Mouse (Mus musculus): ENCODE data around the gene 3110082J24Rik.

The 3110082J24Rik gene

GRCm38 (mm10) chr5:30118018-30118417 lies 12.1 kb upstream of the 3110082J24Rik start:
- DNase-seq (ENCODE audit: low spot score in 2 of 2) = no peak

DNA sequence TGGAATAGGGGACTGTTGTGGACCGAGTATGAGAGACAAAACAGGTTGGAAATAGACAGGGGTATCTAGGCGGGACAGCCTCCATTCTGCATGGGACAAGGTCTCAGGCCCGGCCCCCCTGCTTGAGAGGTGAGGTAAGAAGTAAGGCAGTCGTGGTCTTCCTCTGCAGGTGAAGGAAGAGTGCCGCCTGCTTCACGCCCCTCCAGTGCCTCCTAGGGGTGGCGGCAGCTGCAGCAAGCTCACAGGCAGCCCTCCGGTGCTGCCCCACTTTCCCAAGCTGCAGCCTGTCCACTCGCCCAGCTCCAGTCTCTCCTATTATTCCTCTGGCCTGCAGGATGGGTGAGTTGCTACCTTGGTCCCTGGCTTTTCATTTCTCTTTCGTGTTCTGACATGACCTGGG lies 9.8 kb upstream of the 3110082J24Rik start:
- no peak for DNase-seq (ENCODE audit: low spot score in 2 of 2)

- no peak for DNase-seq (ENCODE audit: low spot score in 2 of 2)
These were observed 8.9 kb upstream of the 3110082J24Rik start for GRCm38 (mm10) chr5:30114761-30115140.

GRCm38 (mm10) chr5:30113881-30114760 lies 8.2 kb upstream of the 3110082J24Rik start:
- peak; percentile 72 to 87 for DNase-seq (ENCODE audit: low spot score in 2 of 2)

GRCm38 (mm10) chr5:30112533-30113068 lies 6.7 kb upstream of the 3110082J24Rik start:
- DNase-seq (ENCODE audit: low spot score in 2 of 2) = no peak

DNA sequence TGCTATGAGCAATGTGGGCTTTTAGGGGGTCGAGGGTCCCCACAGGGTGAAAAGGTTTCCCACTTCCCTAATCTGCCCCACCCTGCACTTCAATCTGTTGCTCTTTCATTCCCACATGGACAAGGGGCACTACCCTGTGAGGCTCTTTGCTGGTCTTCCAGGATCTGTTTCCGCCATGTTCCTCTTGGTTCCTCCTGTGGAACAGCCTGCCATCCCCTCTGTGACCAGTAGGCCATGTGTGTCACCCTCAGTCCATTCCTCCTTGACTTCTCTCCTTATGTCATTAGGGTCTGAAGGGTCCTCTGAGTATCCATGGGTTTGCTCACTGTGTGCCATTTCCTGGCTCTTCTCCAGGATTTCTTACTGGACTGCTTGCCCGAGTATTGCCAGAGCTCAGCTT lies 5.9 kb upstream of the 3110082J24Rik start:
- DNase-seq (ENCODE audit: low spot score in 2 of 2) = no peak

GRCm38 (mm10) chr5:30111126-30111525 lies 5.2 kb upstream of the 3110082J24Rik start:
- DNase-seq (ENCODE audit: low spot score in 2 of 2) = peak; percentile 46 to 72

GRCm38 (mm10) chr5:30110371-30111060 lies 4.6 kb upstream of the 3110082J24Rik start:
- DNase-seq (ENCODE audit: low spot score in 2 of 2) = no peak

GRCm38 (mm10) chr5:30109899-30110298 lies 4.0 kb upstream of the 3110082J24Rik start:
- DNase-seq (ENCODE audit: low spot score in 2 of 2) = no peak

DNA sequence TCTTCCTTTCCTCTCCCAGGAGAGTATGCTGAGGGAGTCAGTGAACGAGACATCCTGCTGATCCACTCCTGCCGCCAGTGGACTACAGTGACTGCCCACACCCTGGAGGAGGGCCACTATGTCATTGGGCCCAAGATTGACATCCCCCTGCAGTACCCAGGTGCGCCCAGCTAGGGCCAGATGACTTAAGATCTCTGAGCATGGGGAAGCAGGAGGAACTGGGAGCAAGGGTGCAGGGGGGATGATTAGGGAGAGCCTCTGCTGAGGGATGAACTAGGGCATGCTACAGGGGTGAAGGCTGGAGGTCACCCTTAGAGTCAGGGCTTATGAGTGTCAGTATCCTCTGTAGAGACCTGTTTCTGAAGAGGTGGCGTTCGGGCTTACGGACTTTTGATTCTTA lies 2.3 kb upstream of the 3110082J24Rik start:
- no peak for DNase-seq (ENCODE audit: low spot score in 2 of 2)

- DNase-seq (ENCODE audit: low spot score in 2 of 2) = no peak
These were observed 1.7 kb upstream of the 3110082J24Rik start for GRCm38 (mm10) chr5:30107611-30108041.

GRCm38 (mm10) chr5:30107186-30107585 lies 1.3 kb upstream of the 3110082J24Rik start:
- DNase-seq (ENCODE audit: low spot score in 2 of 2) = peak in 1 of 2 experiments; percentile 32

GRCm38 (mm10) chr5:30106756-30107155 lies 870 bp upstream of the 3110082J24Rik start:
- no peak for DNase-seq (ENCODE audit: low spot score in 2 of 2)

DNA sequence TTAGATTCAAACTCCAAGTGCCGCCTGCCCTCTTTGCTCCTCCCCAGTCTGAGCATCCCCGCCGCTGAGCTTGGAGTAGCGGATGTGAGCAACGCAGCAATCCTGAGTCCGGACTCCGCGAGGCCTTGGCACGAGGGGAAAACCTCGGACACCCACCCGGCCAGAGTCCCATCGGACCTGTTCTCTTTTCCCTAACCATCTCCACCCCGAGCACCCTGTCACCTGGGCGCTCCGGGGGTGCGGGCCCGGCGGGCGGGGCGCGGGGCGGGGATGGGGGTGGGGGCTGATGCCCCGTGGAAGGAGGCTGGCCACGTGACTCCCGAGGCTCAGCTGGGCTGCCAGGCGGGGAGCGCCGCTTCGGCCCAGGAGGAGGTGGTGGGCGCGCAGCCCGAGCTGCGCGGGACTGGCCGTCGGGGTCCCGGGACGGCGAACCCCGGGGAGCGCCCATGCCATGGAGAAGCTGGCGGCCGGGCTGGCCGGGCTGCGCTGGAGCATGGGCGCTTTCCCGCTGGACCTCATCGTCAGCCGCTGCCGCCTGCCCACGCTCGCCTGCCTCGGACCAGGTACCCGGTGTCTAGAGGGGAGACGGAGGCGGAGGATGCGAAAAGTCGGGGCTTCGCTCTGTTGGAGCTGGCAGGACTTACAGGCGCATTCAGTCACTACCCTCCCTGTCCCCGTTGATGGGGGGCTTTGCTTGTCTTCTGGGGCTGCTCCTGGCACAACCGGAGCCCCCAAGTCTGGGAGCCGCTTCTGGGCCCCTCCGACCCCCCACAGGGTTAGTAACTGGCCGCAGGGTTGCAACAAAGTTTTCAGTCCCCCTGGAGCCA lies 832 bp downstream of the 3110082J24Rik start, which contains the start of gene Garem2:
TSS of gene Garem2 (plus strand) at position 321 of the 827 bp plus-strand sequence.
- DNase-seq (ENCODE audit: low spot score in 2 of 2) = no peak

GRCm38 (mm10) chr5:30104339-30104738 lies 1.5 kb downstream of the 3110082J24Rik start:
- DNase-seq (ENCODE audit: low spot score in 2 of 2) = peak in 1 of 2 experiments; percentile 73

DNA sequence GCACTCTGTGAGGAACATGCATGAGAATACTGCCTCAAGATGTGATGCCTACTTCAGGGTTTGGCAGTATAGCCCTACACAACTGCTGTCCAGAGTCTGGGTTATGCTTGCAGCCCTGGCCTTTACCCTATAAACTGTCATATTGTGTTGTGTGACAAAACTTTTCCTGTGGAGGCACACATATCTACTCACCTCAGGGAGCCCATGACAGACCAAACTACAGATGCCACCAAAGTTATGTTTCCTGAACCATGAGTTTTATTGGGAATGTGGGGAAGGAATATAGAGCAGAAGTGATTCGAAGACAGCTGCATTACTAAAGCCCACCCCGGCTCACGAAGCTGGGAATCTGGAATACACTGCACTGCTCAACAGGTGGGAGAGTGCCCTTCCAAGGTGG lies 2.5 kb downstream of the 3110082J24Rik start:
- DNase-seq (ENCODE audit: low spot score in 2 of 2) = no peak

GRCm38 (mm10) chr5:30098260-30098659 lies 7.6 kb downstream of the 3110082J24Rik start:
- DNase-seq (ENCODE audit: low spot score in 2 of 2) = no peak

DNA sequence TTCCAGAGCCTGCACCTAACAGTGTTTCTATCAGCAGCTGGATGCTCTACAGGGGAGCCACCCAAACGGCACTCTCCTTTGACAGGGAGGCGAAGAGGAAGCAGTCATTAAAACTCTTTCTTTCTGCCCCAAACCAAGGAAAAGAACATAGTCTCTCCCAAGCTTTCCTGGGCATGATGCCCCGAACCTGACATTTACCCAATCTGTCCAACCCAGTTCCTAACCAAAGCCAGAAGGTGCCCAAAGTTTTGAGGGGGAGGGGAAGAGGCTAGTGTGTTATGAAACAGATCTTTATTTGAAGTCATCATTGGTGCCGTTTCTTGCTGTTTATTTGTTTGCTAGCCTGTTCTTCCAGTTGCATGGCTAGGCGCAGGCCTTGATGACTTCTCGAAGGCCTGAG lies 10.2 kb downstream of the 3110082J24Rik start:
- no peak for DNase-seq (ENCODE audit: low spot score in 2 of 2)

- DNase-seq (ENCODE audit: low spot score in 2 of 2) = no peak
These were observed 11.5 kb downstream of the 3110082J24Rik start for GRCm38 (mm10) chr5:30094399-30094798.

DNA sequence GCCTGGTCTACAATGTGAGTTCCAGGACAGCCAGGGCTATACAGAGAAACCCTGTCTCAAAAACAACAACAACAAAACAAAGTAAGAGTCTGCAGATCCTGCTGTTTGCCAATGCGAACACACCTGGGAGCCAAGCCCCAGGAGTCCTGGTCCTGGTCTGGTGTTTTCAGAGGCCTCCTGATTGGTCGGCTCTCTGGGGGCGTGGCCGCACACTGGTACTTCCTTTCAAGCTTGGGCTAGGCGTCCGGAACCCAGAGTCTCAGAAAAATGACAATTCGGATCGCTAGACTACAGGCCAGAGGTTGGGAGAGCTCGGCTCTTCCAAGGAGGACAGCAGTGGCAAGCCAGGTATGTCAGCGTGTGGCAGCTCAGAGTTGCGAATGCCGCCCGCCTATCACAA lies 13.2 kb downstream of the 3110082J24Rik start:
- DNase-seq (ENCODE audit: low spot score in 2 of 2) = no peak
